In genomic region chr9:119848671-119849070, GRCm38 (mm10) we compare ENCODE assay signal across 22 mouse cellular contexts. TPM values are rescaled to one million over a fixed set of nuclear protein-coding genes. Genes with fewer than 3 reads are reported as not detected.
A peak's percentile ranks its signal among the peaks of the same experiment; 100 is the strongest.
DNase-seq lines count a peak whose midpoint lies in the region; TF ChIP-seq lines count a peak whose summit lies in the region.
"Had no signal": no experiment of that assay in that cellular context is flagged by ENCODE, and none has a peak within 500 bp of the region (broad histone marks: within the 10 kb centered on the region; RNA-seq: fewer than 3 reads in every experiment).

No protein-coding gene starts in this region.

- H3K4me1 ChIP-seq in heart, adult 2 months (ENCODE audit: control insufficient read depth, insufficient read depth, low read length) = no peaks in the 10 kb centered on the region
- H3K4me1 ChIP-seq: heart, embryonic 12.5 days had no signal

- 43% methylated on average over 7 of the region's 7 CpGs for WGBS in heart, adult 2 months

- TF ChIP-seq EP300 in heart, adult 2 months (IDR thresholded peaks at IDR 0.05; ENCODE audit: insufficient read depth, low read depth, low read length) = no peak

- no peaks in the 10 kb centered on the region for H3K27me3 ChIP-seq in heart, adult 2 months (ENCODE audit: control insufficient read depth, insufficient read depth, low read length)
- H3K27me3 ChIP-seq: intestine, embryonic 15.5 days had no signal

- DNase-seq in cerebellum, postnatal 10 days = peak; percentile 34 to 36
- no peak for DNase-seq in cerebellum, adult 8-10 months
- peak; percentile 71 for DNase-seq in heart, adult 11 months
- no peak for DNase-seq in heart, adult 2 months
- peak; percentile 24 for DNase-seq in retina, embryonic 14.5 days (ENCODE audit: low spot score)
- no peak for DNase-seq in retina, postnatal 1 day
- no peak for DNase-seq in frontal cortex, postnatal 10 days (ENCODE audit: low spot score in 2 of 2)
- DNase-seq in kidney, postnatal 25 days = no peak
- DNase-seq: adrenal gland, adult 8-10 months; adrenal gland, postnatal 36 days; B cell, adult 2 months; cerebellum, adult 2 months; cerebellum, postnatal 25 days; gastrocnemius, adult 2 months had no signal

- H3K4me3 ChIP-seq in heart, adult 2 months = no peak overlapping the region
- H3K4me3 ChIP-seq: embryonic facial prominence, embryonic 10.5 days; gastrocnemius, adult 2 months; heart, embryonic 12.5 days; hindbrain, embryonic 10.5 days; intestine, embryonic 15.5 days had no signal

- no peak for TF ChIP-seq CTCF in heart, adult 2 months (IDR thresholded peaks at IDR 0.05)

- intact Hi-C loops in heart, adult 2 months (cut with DNase I) = no loop called here

- H3K9ac ChIP-seq in heart, adult 2 months (ENCODE audit: low read depth, low read length) = no peak overlapping the region
- H3K9ac ChIP-seq: heart, embryonic 12.5 days; hindbrain, embryonic 14.5 days; intestine, embryonic 15.5 days had no signal

- no peaks in the 10 kb centered on the region for H3K79me2 ChIP-seq in heart, adult 2 months (replicated peaks; ENCODE audit: control insufficient read depth, insufficient read depth, low read length)

- no peaks in the 10 kb centered on the region for H3K36me3 ChIP-seq in heart, adult 2 months (ENCODE audit: control insufficient read depth, insufficient read depth, low read length)
- H3K36me3 ChIP-seq: embryonic facial prominence, embryonic 10.5 days; G1E; heart, embryonic 12.5 days; hindbrain, embryonic 10.5 days; intestine, embryonic 15.5 days had no signal

- no peak overlapping the region for H3K27ac ChIP-seq in heart, adult 2 months
- H3K27ac ChIP-seq: embryonic facial prominence, embryonic 10.5 days; gastrocnemius, adult 2 months; hindbrain, embryonic 10.5 days; hindbrain, embryonic 14.5 days; intestine, embryonic 15.5 days had no signal

- TF ChIP-seq POLR2A in heart, adult 2 months (IDR thresholded peaks at IDR 0.05; ENCODE audit: insufficient read depth, low read depth, low read length) = no peak

RNA-seq across cellular contexts. Expression of gene Scn11a, which starts 23.4 kb away (rescaled TPM):
- total RNA-seq in heart, adult 2 months (2021) = under 1 TPM in 1 of 2 experiments, not detected in 1; 0.05 TPM
- 0.04 and 0.06 TPM in 2 replicates for polyA plus RNA-seq in heart, adult 2 months (2012; rRNA removed)
- total RNA-seq: adrenal gland, adult 8-10 months; gastrocnemius, adult 2 months had no signal
- polyA plus RNA-seq: cortical plate, adult 2 months; G1E; heart, embryonic 12.5 days; heart, embryonic 16.5 days; intestine, embryonic 15.5 days had no signal

RNA-seq across cellular contexts. Expression of gene Wdr48, which starts 46.0 kb away (rescaled TPM):
- 10 to 100 TPM; 20.7 to 21.6 TPM for total RNA-seq in heart, adult 2 months (2021)
- 22.9 and 39.5 TPM in 2 replicates for polyA plus RNA-seq in heart, adult 2 months (2012; rRNA removed)

Comparison
In these comparisons a context has a peak if more than half of its experiments do, and no peak if none do; other contexts are left out.
1. DNase-seq: peak in cerebellum, postnatal 10 days (2 of 2), heart, adult 11 months (single experiment) and retina, embryonic 14.5 days (single experiment); none in cerebellum, adult 8-10 months (single experiment), heart, adult 2 months (0 of 2), retina, postnatal 1 day (single experiment), frontal cortex, postnatal 10 days (0 of 2) and kidney, postnatal 25 days (0 of 2).